In genomic region chr13:94101020-94101571, GRCm38 (mm10) we compare ENCODE assay signal across 19 mouse cellular contexts. TPM values are rescaled to one million over a fixed set of nuclear protein-coding genes. Genes with fewer than 3 reads are reported as not detected.
DNase-seq lines count a peak whose midpoint lies in the region; ATAC-seq and TF ChIP-seq lines count a peak whose summit lies in the region.
"Had no signal": no experiment of that assay in that cellular context is flagged by ENCODE, and none has a peak within 500 bp of the region (broad histone marks: within the 10 kb centered on the region; RNA-seq: fewer than 3 reads in every experiment).

No protein-coding gene starts in this region.

- H3K4me1 ChIP-seq in heart, embryonic 13.5 days, result peaks cover 75% of the 10 kb centered on the region
- peaks cover 50% of the 10 kb centered on the region for H3K4me1 ChIP-seq in kidney, embryonic 14.5 days (ENCODE audit: control insufficient read depth, insufficient read depth, low read length)

- peak overlapping the region; percentile 25; the same call in 1 of the 2 replicates for H3K27ac ChIP-seq in heart, embryonic 13.5 days (replicated peaks)
- no peak overlapping the region for H3K27ac ChIP-seq in kidney, embryonic 14.5 days (ENCODE audit: low read depth, low read length)
- H3K27ac ChIP-seq: embryonic facial prominence, embryonic 13.5 days; gastrocnemius, adult 2 months; hindbrain, embryonic 10.5 days; hindbrain, embryonic 14.5 days; intestine, embryonic 15.5 days had no signal

- peak overlapping the region; percentile 36 for H3K4me2 ChIP-seq in heart, embryonic 13.5 days
- H3K4me2 ChIP-seq in kidney, embryonic 14.5 days (replicated peaks; ENCODE audit: low read depth, low read length), result no peak overlapping the region
- H3K4me2 ChIP-seq in myocyte (ENCODE audit: low read depth), result no peak overlapping the region
- H3K4me2 ChIP-seq: embryonic facial prominence, embryonic 13.5 days; hindbrain, embryonic 14.5 days; intestine, embryonic 15.5 days had no signal

- no peak overlapping the region for H3K9ac ChIP-seq in heart, embryonic 13.5 days
- no peak overlapping the region for H3K9ac ChIP-seq in kidney, embryonic 14.5 days (ENCODE audit: low read depth, low read length)
- H3K9ac ChIP-seq: embryonic facial prominence, embryonic 13.5 days; hindbrain, embryonic 14.5 days; intestine, embryonic 15.5 days had no signal

- no peak for ATAC-seq in heart, embryonic 13.5 days (ENCODE audit: extremely low read depth, insufficient number of reproducible peaks, low FRiP score, low TSS enrichment)
- 0 out of 2 replicates have a peak, but pooled peaks have one; percentile 38 for ATAC-seq in kidney, embryonic 14.5 days (ENCODE audit: low FRiP score, low TSS enrichment)
- ATAC-seq: forebrain, embryonic 14.5 days; intestine, embryonic 15.5 days had no signal

- no peak overlapping the region for H3K4me3 ChIP-seq in heart, embryonic 13.5 days
- no peak overlapping the region for H3K4me3 ChIP-seq in kidney, embryonic 14.5 days (ENCODE audit: low read length)
- no peak overlapping the region for H3K4me3 ChIP-seq in myocyte
- H3K4me3 ChIP-seq: embryonic facial prominence, embryonic 13.5 days; gastrocnemius, adult 2 months; hindbrain, embryonic 10.5 days; intestine, embryonic 15.5 days had no signal

- H3ac ChIP-seq in myocyte (ENCODE audit: control insufficient read depth, insufficient read length), result no peak overlapping the region

- TF ChIP-seq POLR2A in myocyte (IDR thresholded peaks at IDR 0.05; ENCODE audit: insufficient read length, low read depth), result no peak

- no peaks in the 10 kb centered on the region for H3K27me3 ChIP-seq in heart, embryonic 13.5 days (replicated peaks)
- H3K27me3 ChIP-seq in kidney, embryonic 14.5 days (ENCODE audit: control insufficient read depth, insufficient read depth, low read length), result no peaks in the 10 kb centered on the region
- no peaks in the 10 kb centered on the region for H3K27me3 ChIP-seq in myocyte (ENCODE audit: control insufficient read depth, insufficient read depth, insufficient read length)
- H3K27me3 ChIP-seq: embryonic facial prominence, embryonic 13.5 days; intestine, embryonic 15.5 days had no signal

- peaks cover 77% of the 10 kb centered on the region for H3K79me2 ChIP-seq in myocyte (ENCODE audit: control insufficient read depth, insufficient read depth)

- no peaks in the 10 kb centered on the region for H3K36me3 ChIP-seq in heart, embryonic 13.5 days
- peaks cover 13% of the 10 kb centered on the region; the same call in 1 of the 2 replicates for H3K36me3 ChIP-seq in kidney, embryonic 14.5 days (ENCODE audit: control insufficient read depth, insufficient read depth, low read length)
- peaks cover 22% of the 10 kb centered on the region for H3K36me3 ChIP-seq in myocyte (ENCODE audit: control insufficient read depth, insufficient read depth)
- H3K36me3 ChIP-seq: hindbrain, embryonic 10.5 days; intestine, embryonic 15.5 days had no signal

- intact Hi-C loops in heart, postnatal 25 days (cut with DNase I), result no loop called here
- intact Hi-C loops in heart, postnatal 10 days (cut with DNase I), result no loop called here

- DNase-seq in heart, adult 11 months, result peak; percentile 88
- no peak for DNase-seq in heart, postnatal 25 days (ENCODE audit: low spot score)
- DNase-seq in heart, postnatal 10 days, result no peak
- DNase-seq in kidney, postnatal 10 days, result no peak
- DNase-seq: adrenal gland, postnatal 14 days; cerebellum, adult 11-12 months; cerebellum, adult 9-11 months; cerebellum, postnatal 36 days; gastrocnemius, adult 2 months; gastrocnemius, postnatal 25 days; kidney, adult 18-20 months had no signal

- H3K9me3 ChIP-seq in heart, embryonic 13.5 days, result no peaks in the 10 kb centered on the region
- H3K9me3 ChIP-seq in kidney, embryonic 14.5 days (ENCODE audit: control insufficient read depth, low read length), result no peaks in the 10 kb centered on the region
- H3K9me3 ChIP-seq: embryonic facial prominence, embryonic 13.5 days; hindbrain, embryonic 10.5 days; intestine, embryonic 15.5 days had no signal

- 54% methylated on average over 10 of the region's 10 CpGs for WGBS in heart, embryonic 13.5 days
- 71% methylated on average over 10 of the region's 10 CpGs for WGBS in kidney, embryonic 14.5 days

TF ChIP-seq in myocyte, 11 proteins besides CTCF, POLR2A, EP300 and RAD21:
- TF ChIP-seq MYOG (IDR thresholded peaks at IDR 0.05; ENCODE audit: control insufficient read depth in 1 of 3, insufficient read depth in 1 of 3, insufficient read length in 2 of 3, low read depth in 2 of 3) (peak in 2 of 3 experiments; percentile 35 to 66), MYOD1 (IDR thresholded peaks at IDR 0.05; ENCODE audit: control insufficient read depth in 1 of 3, insufficient read length in 2 of 3, low read depth in 2 of 3) (peak in 2 of 3 experiments; percentile 43 to 69), MAX (IDR thresholded peaks at IDR 0.05; ENCODE audit: low read depth) (no peak), USF1 (IDR thresholded peaks at IDR 0.05; ENCODE audit: low read depth) (no peak), E2F4 (IDR thresholded peaks at IDR 0.05; ENCODE audit: insufficient read depth) (no peak), CEBPB (IDR thresholded peaks at IDR 0.05; ENCODE audit: insufficient read depth, poor library complexity, severe bottlenecking) (no peak), POLR2AphosphoS2 (IDR thresholded peaks at IDR 0.05; ENCODE audit: insufficient read length, low read depth) (peak; percentile 60), TCF3 (IDR thresholded peaks at IDR 0.05; ENCODE audit: insufficient read length, low read depth) (peak; percentile 5), REST (IDR thresholded peaks at IDR 0.05; ENCODE audit: insufficient read depth, insufficient read length) (no peak), TCF12 (IDR thresholded peaks at IDR 0.05; ENCODE audit: insufficient read depth, poor library complexity, severe bottlenecking) (no peak), SRF (IDR thresholded peaks at IDR 0.05; ENCODE audit: control insufficient read depth, insufficient read length, low read depth) (no peak)

RNA-seq across cellular contexts. Expression of gene Lhfpl2, which starts 43.5 kb away (rescaled TPM):
- total RNA-seq in heart, postnatal 25 days (2021), result 1 to 10 TPM; 4.5 to 6.4 TPM
- 22.3 and 24.5 TPM in 2 replicates for polyA plus RNA-seq in heart, embryonic 13.5 days (2015; fragmentation: Nextera tagmentation; extraction: Ambion mirVana)
- 10 to 100 TPM; 23.5 to 38.5 TPM for total RNA-seq in heart, postnatal 10 days (2021)
- polyA plus RNA-seq in kidney, embryonic 14.5 days (2014; fragmentation: Nextera tagmentation; extraction: Ambion mirVana), result 48.7 and 81.0 TPM in 2 replicates
- polyA plus RNA-seq in myocyte (2012; fragmentation: generic; extraction: Trizol), result 35.7 TPM
